Mouse (Mus musculus) MEL (cell line): ENCODE measurements around the gene 1700012P22Rik.

Experiments used
- BHLHE40 ChIP-seq: IDR thresholded peaks from 2 replicates; pipeline ENCODE4 v1.6.1; 2012; ENCODE audit warnings: low read depth, mild to moderate bottlenecking, inconsistent platforms, low read length, improper control_type of control experiment, borderline replicate concordance
- CTCF ChIP-seq, 3 experiments: IDR thresholded peaks in 2 of 3; conservative IDR thresholded peaks in 1 of 3; 2 replicates each; pipeline ENCODE4 v1.5.1; 2011 to 2012; ENCODE audit warnings: low read length in 3 of 3, low read depth in 2 of 3, mild to moderate bottlenecking in 2 of 3, improper control_type of control experiment in 1 of 3, inconsistent platforms in 1 of 3, mixed read lengths in 1 of 3, moderate library complexity in 1 of 3; ENCODE audit not compliant: control insufficient read depth in 1 of 3, insufficient read depth in 1 of 3, poor library complexity in 1 of 3, severe bottlenecking in 1 of 3
- GATA1 ChIP-seq: IDR thresholded peaks from 2 replicates; pipeline ENCODE4 v1.6.1; 2011; ENCODE audit warnings: low read depth, low read length, improper control_type of control experiment
- HCFC1 ChIP-seq: IDR thresholded peaks from 2 replicates; pipeline ENCODE4 v1.6.1; 2012; ENCODE audit warnings: low read depth, mild to moderate bottlenecking, inconsistent platforms, low read length, improper control_type of control experiment, moderate library complexity
- MEF2A ChIP-seq: IDR thresholded peaks from 2 replicates; pipeline ENCODE4 v1.6.1; 2014; ENCODE audit warnings: low read depth, mild to moderate bottlenecking, inconsistent platforms, low read length, improper control_type of control experiment; ENCODE audit not compliant: poor library complexity, insufficient replicate concordance, severe bottlenecking; ENCODE audit errors: extremely low read depth
- MYB ChIP-seq: IDR thresholded peaks from 2 replicates; pipeline ENCODE4 v1.6.1; 2011; ENCODE audit warnings: mild to moderate bottlenecking, low read depth, low read length, improper control_type of control experiment
- MYC ChIP-seq: IDR thresholded peaks from 2 replicates; pipeline ENCODE4 v1.6.1; 2011; ENCODE audit warnings: low read depth, mild to moderate bottlenecking, low read length, improper control_type of control experiment, moderate library complexity
- POLR2A ChIP-seq, 2 experiments: IDR thresholded peaks; 2 replicates each; pipeline ENCODE4 v1.6.1; 2011 to 2012; ENCODE audit warnings: low read length in 2 of 2, mild to moderate bottlenecking in 2 of 2, control low read depth in 1 of 2, improper control_type of control experiment in 1 of 2, low read depth in 1 of 2, moderate library complexity in 1 of 2; ENCODE audit not compliant: control insufficient read depth in 1 of 2, insufficient read depth in 1 of 2, poor library complexity in 1 of 2
- RCOR1 ChIP-seq: IDR thresholded peaks from 2 replicates; pipeline ENCODE4 v1.6.1; 2012; ENCODE audit warnings: low read depth, mild to moderate bottlenecking, inconsistent platforms, low read length, improper control_type of control experiment
- ZNF384 ChIP-seq: IDR thresholded peaks from 2 replicates; pipeline ENCODE4 v1.6.1; 2012; ENCODE audit warnings: low read depth, mild to moderate bottlenecking, inconsistent platforms, low read length, improper control_type of control experiment

GRCm38 (mm10) chr4:144428868-144429267, 9.7 kb downstream of the 1700012P22Rik start:
- no peak for TF ChIP-seq MEF2A
- TF ChIP-seq HCFC1, result no peak
- no peak for TF ChIP-seq BHLHE40
- no peak for TF ChIP-seq MYC
- TF ChIP-seq GATA1, result no peak
- TF ChIP-seq CTCF (IDR thresholded peaks at IDR 0.05 in 2 of 3, conservative IDR thresholded peaks at IDR 0.05 in 1 of 3; ENCODE audit: control insufficient read depth in 1 of 3, insufficient read depth in 1 of 3, low read depth in 2 of 3, low read length in 3 of 3, poor library complexity in 1 of 3, severe bottlenecking in 1 of 3), result peak; percentile 45 to 57 (median 49)
- TF ChIP-seq MYB, result no peak
- TF ChIP-seq ZNF384, result no peak
- no peak for TF ChIP-seq RCOR1
- TF ChIP-seq POLR2A (IDR thresholded peaks at IDR 0.05; ENCODE audit: control insufficient read depth in 1 of 2, insufficient read depth in 1 of 2, low read depth in 1 of 2, low read length in 2 of 2, poor library complexity in 1 of 2), result no peak
